10 mouse cellular contexts compared by ENCODE assay signal in the genomic region with DNA sequence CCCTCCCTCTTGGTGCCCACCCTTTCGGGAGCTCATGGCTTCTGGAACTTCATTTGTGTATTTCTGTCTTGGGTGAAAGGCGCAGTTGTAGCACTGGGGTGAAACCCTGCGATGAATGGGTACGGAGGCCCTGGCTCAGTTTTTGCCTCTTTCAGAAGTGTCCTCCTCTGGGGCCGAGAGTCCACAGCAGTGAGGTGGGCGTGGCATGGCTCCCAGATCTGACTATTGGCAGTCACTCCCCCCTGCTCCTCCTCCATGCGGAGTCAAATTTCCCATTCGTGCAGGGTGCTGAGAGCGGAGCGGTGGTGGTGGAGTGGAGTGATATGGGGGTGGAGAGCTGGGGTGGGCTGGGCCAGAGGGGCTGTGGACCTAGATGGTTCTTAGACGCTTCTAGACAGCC. TPM values are rescaled to one million over a fixed set of nuclear protein-coding genes. Genes with fewer than 3 reads are reported as not detected.
DNase-seq lines count a peak whose midpoint lies in the region; ATAC-seq and TF ChIP-seq lines count a peak whose summit lies in the region.
"Had no signal": no experiment of that assay in that cellular context is flagged by ENCODE, and none has a peak within 500 bp of the region (broad histone marks: within the 10 kb centered on the region; RNA-seq: fewer than 3 reads in every experiment).

No protein-coding gene starts in this region.

- H3K27me3 ChIP-seq in lung, embryonic 16.5 days (ENCODE audit: control insufficient read depth, insufficient read depth, low read depth, low read length) = no peaks in the 10 kb centered on the region; the same call in 1 of the 2 replicates

- WGBS in lung, embryonic 16.5 days = 18% methylated on average over 11 of the region's 11 CpGs

- DNase-seq in gastrocnemius, adult 2 months = peak; percentile 74
- no peak for DNase-seq in gastrocnemius, postnatal 4 days (ENCODE audit: low spot score in 2 of 2)
- DNase-seq in embryo, embryonic 11.5 days (ENCODE audit: low read depth, low spot score) = peak; percentile 43
- peak; percentile 14 to 25 for DNase-seq in kidney, adult 8-10 months
- no peak for DNase-seq in layer of hippocampus, adult 8-10 months (ENCODE audit: low spot score in 2 of 2)
- DNase-seq in adrenal gland, adult 18-20 months (ENCODE audit: low spot score in 2 of 2) = no peak
- no peak for DNase-seq in left cerebral cortex, adult 11 months (ENCODE audit: low spot score)

- intact Hi-C loops in gastrocnemius, adult 2 months (cut with DNase I) = no loop called here

- H3K36me3 ChIP-seq in lung, embryonic 16.5 days (ENCODE audit: control insufficient read depth, insufficient read depth, low read length) = no peaks in the 10 kb centered on the region

- peak overlapping the region; percentile 23; the same call in 1 of the 2 replicates for H3K9ac ChIP-seq in lung, embryonic 16.5 days (ENCODE audit: low read length)

- H3K9me3 ChIP-seq in lung, embryonic 16.5 days (ENCODE audit: control insufficient read depth, low read length) = no peaks in the 10 kb centered on the region

- no peak for TF ChIP-seq CTCF in gastrocnemius, adult 2 months (IDR thresholded peaks at IDR 0.05)

- peak; percentile 88 for ATAC-seq in lung, embryonic 16.5 days (ENCODE audit: low read depth)

- peak overlapping the region; percentile 52 for H3K4me3 ChIP-seq in gastrocnemius, adult 2 months
- peak overlapping the region; percentile 30 for H3K4me3 ChIP-seq in lung, embryonic 16.5 days (ENCODE audit: low read length)

- H3K4me1 ChIP-seq in lung, embryonic 16.5 days (replicated peaks; ENCODE audit: control insufficient read depth, insufficient read depth, low read length) = peaks cover 10% of the 10 kb centered on the region

- H3K27ac ChIP-seq in gastrocnemius, adult 2 months = no peak overlapping the region
- H3K27ac ChIP-seq in lung, embryonic 16.5 days (ENCODE audit: low read length) = peak overlapping the region; percentile 33; the same call in 1 of the 2 replicates

- H3K4me2 ChIP-seq in lung, embryonic 16.5 days (ENCODE audit: low read depth, low read length) = peak overlapping the region; percentile 51

RNA-seq across cellular contexts. Expression of gene Ccn5, which starts 3.1 kb away (rescaled TPM):
- total RNA-seq in gastrocnemius, adult 2 months (2021) = 1 to 10 TPM in 1 of 2 experiments, under 1 TPM in 1; 0.87 to 1.8 TPM
- total RNA-seq in gastrocnemius, postnatal 4 days (2021) = under 1 TPM; 0.91 to 0.93 TPM
- polyA plus RNA-seq in lung, embryonic 16.5 days (2015; fragmentation: Nextera tagmentation; extraction: Ambion mirVana) = 2.4 and 4.1 TPM in 2 replicates
- under 1 TPM in 2 of 4 experiments, not detected in 2; 0.29 to 0.61 TPM for total RNA-seq in layer of hippocampus, adult 8-10 months (2022)
- under 1 TPM in 1 of 2 experiments, not detected in 1; 0.51 TPM for total RNA-seq in adrenal gland, adult 18-20 months (2021)
- total RNA-seq: CH12.LX had no signal

RNA-seq across cellular contexts. Expression of gene Kcnk15, which starts 29.7 kb away (rescaled TPM):
- not detected for total RNA-seq in gastrocnemius, adult 2 months (2021)
- not detected for total RNA-seq in gastrocnemius, postnatal 4 days (2021)
- polyA plus RNA-seq in lung, embryonic 16.5 days (2015; fragmentation: Nextera tagmentation; extraction: Ambion mirVana) = not detected in 2 replicates
- not detected for total RNA-seq in layer of hippocampus, adult 8-10 months (2022)
- not detected for total RNA-seq in adrenal gland, adult 18-20 months (2021)
- total RNA-seq: CH12.LX; gastrocnemius, postnatal 36 days had no signal

Comparison
In these comparisons a context has a peak if more than half of its experiments do, and no peak if none do; other contexts are left out.
1. DNase-seq: peak in gastrocnemius, adult 2 months (single experiment), embryo, embryonic 11.5 days (single experiment) and kidney, adult 8-10 months (2 of 2); none in gastrocnemius, postnatal 4 days (0 of 2), layer of hippocampus, adult 8-10 months (0 of 2), adrenal gland, adult 18-20 months (0 of 2) and left cerebral cortex, adult 11 months (single experiment).